Mouse (Mus musculus): ENCODE results near the gene Deup1.

- TF ChIP-seq USF1 (IDR thresholded peaks at IDR 0.05; ENCODE audit: low read depth) (no peak), MYOD1 (IDR thresholded peaks at IDR 0.05; ENCODE audit: control insufficient read depth in 1 of 3, insufficient read length in 2 of 3, low read depth in 2 of 3) (no peak), POLR2A (IDR thresholded peaks at IDR 0.05; ENCODE audit: insufficient read length, low read depth) (no peak), TCF12 (IDR thresholded peaks at IDR 0.05; ENCODE audit: insufficient read depth, poor library complexity, severe bottlenecking) (no peak), CEBPB (IDR thresholded peaks at IDR 0.05; ENCODE audit: insufficient read depth, poor library complexity, severe bottlenecking) (no peak), POLR2AphosphoS2 (IDR thresholded peaks at IDR 0.05; ENCODE audit: insufficient read length, low read depth) (no peak), MYOG (IDR thresholded peaks at IDR 0.05; ENCODE audit: control insufficient read depth in 1 of 3, insufficient read depth in 1 of 3, insufficient read length in 2 of 3, low read depth in 2 of 3) (no peak), MAX (IDR thresholded peaks at IDR 0.05; ENCODE audit: low read depth) (no peak), E2F4 (IDR thresholded peaks at IDR 0.05; ENCODE audit: insufficient read depth) (no peak)
Measured at GRCm38 (mm10) chr9:15659069-15659468, 31.3 kb upstream of the Deup1 start.
